Mouse (Mus musculus): ENCODE measurements around the gene Epdr1. TPM values are rescaled to one million over a fixed set of nuclear protein-coding genes. Genes with fewer than 3 reads are reported as not detected.

Epdr1 gene
- not detected for total RNA-seq (2023)

GRCm38 (mm10) chr13:19619216-19619927 is at the start of gene Epdr1:
Gene Epdr1 (minus strand): TSS chr13:19619927.

GRCm38 (mm10) chr13:19622573-19623227 is 3.0 kb upstream of the Epdr1 start, which contains the start of gene Sfrp4:
Gene Sfrp4 (plus strand): TSS chr13:19623104.

Other genes starting within 250 kb of the Epdr1 start
- gene Stard3nl, start 224.1 kb downstream of the Epdr1 start, total RNA-seq (2023), result 10 to 100 TPM; 18.9 to 22.3 TPM
- gene Sfrp4, start 3.2 kb upstream of the Epdr1 start, total RNA-seq (2023), result not detected
- gene Nme8, start 77.9 kb upstream of the Epdr1 start, total RNA-seq (2023), result not detected
- under 1 TPM in 1 of 2 experiments, not detected in 1; 0.26 TPM for gene Gpr141, start 204.3 kb upstream of the Epdr1 start, total RNA-seq (2023)

All from B cell, adult 67 days (primary cell).